Mouse (Mus musculus) brown adipose tissue, adult 24 weeks (tissue): Measurements from ENCODE around the gene Ly86. TPM values are rescaled to one million over a fixed set of nuclear protein-coding genes. Genes with fewer than 3 reads are reported as not detected.

Experiments
- H3K27ac ChIP-seq: fragments of 200-500 bp; replicated peaks from 2 replicates; pipeline ENCODE4 v1.5.1; 2012; ENCODE audit warnings: low read depth, mild to moderate bottlenecking, low read length
- H3K4me1 ChIP-seq: fragments of 200-500 bp; 2 replicates; pipeline ENCODE4 v1.6.1; 2012; ENCODE audit warnings: low read length, mixed read lengths; ENCODE audit not compliant: control insufficient read depth, insufficient read depth, insufficient read length
- H3K4me3 ChIP-seq: fragments of 200-500 bp; 2 replicates; pipeline ENCODE4 v1.5.1; 2012; ENCODE audit warnings: low read depth, mild to moderate bottlenecking, low read length, moderate library complexity; ENCODE audit not compliant: insufficient read depth
- polyA plus RNA-seq: library from polyadenylated mRNA; stranded (reverse); fragments of >200 nt; gene quantifications from 2 replicates; pipeline ENCODE4 v1.2.4, GENCODE M21; 2012; ENCODE audit not compliant: missing spikeins, insufficient read depth, insufficient read length

The Ly86 gene
- polyA plus RNA-seq, 1 experiment = 8.7 TPM

DNA sequence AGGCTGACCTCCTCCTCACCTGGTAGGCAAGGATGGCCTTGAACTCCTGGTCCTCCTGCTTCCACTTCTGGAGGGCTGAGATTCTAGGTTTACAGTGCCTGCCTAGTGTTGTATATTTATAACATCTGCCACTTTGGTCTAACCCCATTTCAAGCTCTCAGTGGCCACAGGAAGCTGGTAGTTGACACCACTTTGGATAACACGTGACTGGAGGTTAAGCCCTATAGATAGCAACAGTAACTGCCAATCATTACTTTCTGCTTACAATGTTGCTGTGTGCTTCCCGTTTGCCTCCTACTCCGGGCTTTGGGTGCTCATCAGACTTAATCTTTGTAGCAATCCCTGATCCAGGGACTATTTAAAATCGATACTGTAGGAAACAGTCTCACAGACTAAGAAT, 87.6 kb downstream of the Ly86 start:
- Histone ChIP-seq H3K4me1 (peaks cover 3% of the 10 kb centered on the region; the same call in 1 of the 2 replicates), H3K4me3 (no peak overlapping the region), H3K27ac (no peak overlapping the region)

DNA sequence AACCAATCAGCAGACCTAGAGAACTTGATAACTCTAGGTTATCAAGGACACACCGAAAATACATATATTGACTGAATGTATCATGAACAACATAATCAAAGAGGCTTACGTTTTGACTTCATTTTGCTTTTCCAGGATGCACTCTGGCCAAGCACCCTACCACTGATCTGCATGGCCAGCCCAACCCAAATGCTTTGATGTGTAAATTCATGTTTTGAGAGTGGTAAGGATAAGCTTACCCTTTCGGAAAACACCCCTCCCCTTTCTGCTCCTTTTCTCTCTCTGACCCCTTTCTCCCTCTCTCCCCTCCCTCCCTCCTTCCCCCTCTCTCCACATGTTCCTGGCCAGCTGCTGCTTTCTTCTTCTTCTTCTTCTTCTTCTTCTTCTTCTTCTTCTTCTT, 88.1 kb downstream of the Ly86 start:
- peaks cover 3% of the 10 kb centered on the region; the same call in 1 of the 2 replicates for H3K4me1 ChIP-seq
- H3K27ac ChIP-seq = no peak overlapping the region
- H3K4me3 ChIP-seq = no peak overlapping the region

DNA sequence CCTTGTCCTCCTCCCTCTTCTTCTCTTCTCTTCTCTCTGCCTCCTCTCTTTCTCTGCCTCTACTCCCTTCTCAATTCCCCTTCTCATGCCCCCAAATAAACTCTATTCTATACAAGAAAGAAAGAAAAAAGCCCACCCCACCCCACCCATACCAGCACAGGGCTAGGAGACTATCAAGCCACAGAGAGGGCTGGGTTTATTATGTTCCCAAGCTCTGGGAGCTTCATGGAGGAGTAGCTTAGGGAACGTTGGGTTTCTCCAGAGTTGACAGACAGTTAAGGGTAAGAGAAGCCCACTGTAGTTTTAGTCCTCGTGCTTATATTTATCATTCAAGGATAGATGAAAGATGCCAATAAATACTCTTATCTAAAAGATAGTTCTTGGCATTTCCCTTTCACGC, 88.7 kb downstream of the Ly86 start:
- peaks cover 3% of the 10 kb centered on the region; the same call in 1 of the 2 replicates for H3K4me1 ChIP-seq
- peak overlapping the region; percentile 42; the same call in 1 of the 2 replicates for H3K27ac ChIP-seq
- H3K4me3 ChIP-seq = no peak overlapping the region

DNA sequence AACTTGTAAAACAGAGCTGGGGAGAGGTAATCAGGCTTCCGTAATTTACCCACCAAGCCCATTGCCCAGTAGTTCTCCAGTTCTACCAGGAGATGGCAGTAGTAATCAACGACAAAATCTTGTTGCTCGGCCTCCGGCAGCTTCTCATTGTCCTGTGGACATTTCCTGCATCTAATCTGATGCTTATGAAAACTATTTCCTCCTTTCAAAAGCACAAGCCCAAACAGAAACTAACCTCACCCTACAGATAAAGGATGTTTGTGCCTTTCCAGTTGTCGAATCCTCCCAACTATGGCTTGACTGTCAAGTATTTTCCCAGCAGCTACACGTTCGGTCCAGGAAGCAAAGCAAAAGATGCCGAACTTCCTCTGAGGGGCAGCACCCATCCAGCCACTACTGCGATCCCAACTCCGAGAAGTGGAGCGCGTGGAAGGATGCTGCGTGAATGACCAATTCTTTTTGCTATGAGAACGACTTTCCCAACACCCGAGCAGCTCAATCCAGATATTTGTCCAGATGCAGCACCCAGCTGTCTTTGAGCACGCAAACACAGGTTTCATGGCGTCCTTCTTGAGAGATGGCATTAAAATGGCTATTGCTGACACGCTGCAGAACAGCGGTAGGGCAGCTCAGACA, 89.2 kb downstream of the Ly86 start:
- Histone ChIP-seq H3K27ac (peak overlapping the region; percentile 97), H3K4me1 (peaks cover 5% of the 10 kb centered on the region; the same call in 1 of the 2 replicates), H3K4me3 (peak overlapping the region; percentile 56)

DNA sequence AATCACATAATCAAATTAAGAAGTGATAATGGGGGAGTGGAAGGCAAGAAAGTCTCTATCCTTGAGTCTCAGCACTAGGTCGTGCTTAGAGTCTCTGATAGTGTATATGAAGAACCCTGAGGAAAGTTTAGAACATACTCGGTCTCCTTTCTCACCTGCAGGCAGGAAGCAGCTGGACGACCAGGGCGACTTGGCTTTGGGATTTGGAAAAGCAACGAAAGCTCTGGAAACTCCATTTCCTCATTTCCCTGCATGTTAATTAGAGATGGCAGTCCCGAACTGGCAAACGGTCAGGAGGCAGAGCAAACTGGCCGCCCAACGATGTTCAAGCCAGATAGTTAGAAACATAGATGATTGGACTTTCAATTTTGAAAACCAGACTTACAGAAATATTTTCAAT, 89.8 kb downstream of the Ly86 start:
- Histone ChIP-seq H3K4me3 (peak overlapping the region; percentile 56), H3K27ac (peak overlapping the region; percentile 97), H3K4me1 (peaks cover 6% of the 10 kb centered on the region; the same call in 1 of the 2 replicates)

DNA sequence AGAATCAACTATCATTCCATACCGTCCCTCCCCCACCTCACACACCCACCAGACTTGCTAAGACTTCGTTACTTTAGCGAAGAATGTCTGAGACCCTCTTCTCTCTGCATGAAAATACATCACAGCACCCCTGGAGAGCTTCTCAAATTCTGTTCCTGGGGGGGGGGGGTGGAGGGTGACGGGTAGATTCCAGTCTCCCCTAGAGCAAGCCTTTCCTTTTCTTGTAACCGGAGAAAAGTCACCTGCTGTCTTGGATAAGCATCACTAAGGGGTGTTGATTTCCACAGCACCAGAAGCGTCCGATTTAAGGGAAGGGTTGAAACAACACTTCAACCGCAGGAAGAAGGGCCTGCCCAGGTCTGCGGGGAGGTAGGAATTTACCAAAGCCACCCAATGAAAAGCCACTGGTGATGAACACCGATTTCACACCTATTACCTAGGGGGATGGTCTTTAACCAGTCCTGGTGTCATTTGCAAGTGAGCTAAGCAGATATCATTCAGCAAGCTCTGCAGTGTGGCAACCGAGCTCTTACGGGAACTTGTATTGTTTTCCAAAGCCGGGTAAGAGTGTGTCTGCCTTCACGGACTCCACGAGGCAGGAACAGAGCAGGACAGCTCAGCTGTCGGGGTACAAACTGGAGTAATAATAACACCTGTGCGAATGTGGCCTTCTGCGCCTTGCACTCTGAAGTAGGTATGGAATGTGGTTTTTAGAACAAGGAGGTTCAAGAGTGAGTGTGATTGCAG, 91.4 kb downstream of the Ly86 start:
- no peak overlapping the region for H3K27ac ChIP-seq
- H3K4me1 ChIP-seq = peaks cover 18% of the 10 kb centered on the region; the same call in 1 of the 2 replicates
- no peak overlapping the region for H3K4me3 ChIP-seq

DNA sequence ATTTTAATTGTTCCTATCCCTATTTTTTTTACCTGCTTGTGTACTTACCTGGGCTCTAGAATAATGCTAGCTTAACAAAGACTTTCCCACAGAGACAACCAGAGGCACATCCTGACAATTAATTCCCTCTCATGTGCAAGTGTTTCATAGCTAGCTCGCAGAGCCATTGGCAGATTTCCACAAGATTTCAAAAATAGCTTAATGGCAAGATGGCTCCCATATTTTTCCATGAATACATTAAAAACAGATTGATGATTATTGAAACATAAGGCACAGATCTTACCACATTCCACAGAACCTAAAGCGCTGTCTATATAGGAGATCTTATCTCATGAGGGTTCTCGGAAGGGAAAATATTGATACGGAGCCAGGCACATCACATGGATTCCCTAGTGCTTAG, 93.8 kb downstream of the Ly86 start:
- Histone ChIP-seq H3K27ac (peak overlapping the region; percentile 28; the same call in 1 of the 2 replicates), H3K4me3 (no peak overlapping the region)

DNA sequence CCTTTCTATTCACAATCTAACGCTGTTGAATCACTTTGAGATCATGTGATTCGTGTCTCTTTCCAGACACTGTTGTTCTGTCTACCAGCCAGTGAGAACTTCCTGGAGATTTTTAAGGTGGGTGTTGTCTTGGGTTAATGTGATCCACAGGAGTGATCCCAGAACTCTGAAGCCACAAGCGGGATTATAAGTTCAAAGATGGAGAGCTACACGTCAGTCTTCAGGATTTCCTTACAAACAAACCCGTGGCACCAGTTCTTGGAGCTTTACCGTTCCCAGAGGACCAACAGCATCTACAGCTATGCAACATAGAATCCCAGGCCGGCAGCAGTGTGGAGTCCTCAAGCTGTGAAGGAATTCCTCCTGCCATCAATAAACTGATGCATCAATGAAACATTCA, 94.5 kb downstream of the Ly86 start:
- Histone ChIP-seq H3K4me3 (no peak overlapping the region), H3K27ac (peak overlapping the region; percentile 60), H3K4me1 (peaks cover 25% of the 10 kb centered on the region; the same call in 1 of the 2 replicates)

More for the DNA sequence above, 93.8 kb downstream of the Ly86 start:
- H3K4me1 ChIP-seq = peaks cover 25% of the 10 kb centered on the region; the same call in 1 of the 2 replicates

DNA sequence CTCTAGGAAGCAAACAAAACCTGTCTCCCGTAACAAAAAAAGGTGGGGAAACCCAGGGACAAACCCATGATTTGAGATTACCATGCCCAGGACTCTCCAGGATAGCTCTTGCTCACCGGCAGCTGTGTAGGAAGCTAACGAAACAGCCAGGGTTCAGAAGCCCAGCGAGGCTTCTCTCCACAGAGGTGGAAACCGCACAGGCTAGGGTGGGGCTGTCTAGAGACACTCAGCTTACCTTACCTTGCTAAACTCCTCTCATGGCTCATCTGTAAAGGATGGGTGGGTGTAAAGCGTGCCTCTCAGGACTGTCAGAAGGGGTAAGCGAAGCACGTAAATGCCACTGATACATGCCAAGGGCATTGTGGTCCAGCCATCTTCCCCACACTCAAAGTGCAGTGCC, 94.9 kb downstream of the Ly86 start:
- no peak overlapping the region for H3K4me3 ChIP-seq
- H3K27ac ChIP-seq = peak overlapping the region; percentile 60

DNA sequence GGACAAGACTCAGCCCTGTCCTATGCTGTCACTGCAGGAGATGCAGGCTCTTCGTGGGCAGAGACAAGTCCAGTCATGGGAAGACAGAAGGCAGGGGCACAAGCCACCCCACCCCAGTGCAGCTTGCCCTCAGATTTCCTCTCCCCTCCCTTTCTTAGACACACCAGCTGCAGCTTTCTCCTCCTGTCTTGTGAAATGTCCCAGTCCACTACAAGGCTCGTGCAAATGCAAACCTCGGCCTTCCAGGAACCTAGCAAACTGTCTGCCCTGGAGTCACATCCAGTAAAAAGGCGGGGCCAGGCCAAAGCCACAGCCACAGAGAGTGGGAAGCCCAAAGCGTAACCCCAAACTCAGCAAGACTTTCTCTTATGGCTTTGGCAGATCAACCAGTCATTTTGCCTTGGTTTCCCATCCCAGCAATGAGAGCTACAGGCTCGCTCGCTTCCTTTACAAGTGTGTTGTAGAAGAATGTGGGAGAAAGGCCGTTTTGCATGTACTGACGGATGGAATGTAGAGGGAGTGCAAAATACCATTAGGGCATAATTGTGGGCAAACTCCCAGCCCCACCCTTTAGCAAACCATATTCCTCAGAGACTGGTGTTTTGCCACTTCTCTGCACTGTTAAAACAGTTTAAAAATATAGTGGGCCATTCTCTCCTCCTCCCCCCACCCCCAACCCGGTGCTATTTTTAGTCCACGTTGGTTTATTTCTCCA, 95.7 kb downstream of the Ly86 start:
- Histone ChIP-seq H3K4me1 (peaks cover 23% of the 10 kb centered on the region; the same call in 1 of the 2 replicates), H3K27ac (0 out of 2 replicates have a peak overlapping the region, but pooled peaks have one; percentile 32), H3K4me3 (no peak overlapping the region)

More for the DNA sequence above, 94.9 kb downstream of the Ly86 start:
- H3K4me1 ChIP-seq = peaks cover 25% of the 10 kb centered on the region; the same call in 1 of the 2 replicates

DNA sequence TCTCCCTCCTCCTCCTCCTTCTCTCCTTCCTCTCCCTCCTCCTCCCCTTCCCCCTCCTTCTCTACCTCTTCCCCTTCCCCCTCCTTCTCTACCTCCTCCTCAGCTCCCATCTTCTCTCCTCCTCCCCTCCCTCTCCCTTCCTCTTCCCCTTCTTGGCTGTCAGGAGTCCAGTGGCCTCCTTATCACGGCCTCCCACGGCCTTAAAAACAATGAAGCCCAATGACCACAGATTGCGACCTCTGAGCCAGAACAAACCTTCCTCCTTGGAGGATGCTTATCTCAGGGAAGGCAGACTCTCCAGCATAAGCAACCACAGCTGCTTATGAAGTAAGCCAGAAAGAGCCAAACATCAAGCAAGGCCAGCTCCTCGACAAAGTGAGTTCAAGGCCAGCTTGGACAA, 97.0 kb downstream of the Ly86 start:
- 0 out of 2 replicates have a peak overlapping the region, but pooled peaks have one; percentile 7 for H3K27ac ChIP-seq
- H3K4me1 ChIP-seq = peaks cover 23% of the 10 kb centered on the region
- H3K4me3 ChIP-seq = no peak overlapping the region

DNA sequence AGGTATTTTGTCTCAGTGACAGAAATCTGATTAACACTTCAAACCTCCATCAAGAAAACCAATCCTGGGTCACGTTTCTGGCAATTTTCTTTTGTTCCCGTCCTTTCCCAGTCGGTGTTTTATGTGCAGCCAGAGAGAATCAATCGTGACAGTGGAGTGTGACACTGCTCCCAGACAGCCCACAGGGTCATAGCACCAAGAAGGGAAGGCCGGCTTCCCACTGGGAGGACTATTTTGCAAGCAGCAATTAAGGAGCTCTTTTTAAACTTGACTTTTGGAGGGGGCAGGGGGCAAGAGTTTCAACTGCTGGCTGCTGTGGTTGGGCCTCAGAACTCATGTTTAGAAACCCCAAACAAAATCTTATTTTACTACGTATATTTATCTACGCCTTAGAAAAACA, 97.5 kb downstream of the Ly86 start:
- H3K4me3 ChIP-seq = no peak overlapping the region
- H3K4me1 ChIP-seq = peaks cover 27% of the 10 kb centered on the region
- H3K27ac ChIP-seq = 0 out of 2 replicates have a peak overlapping the region, but pooled peaks have one; percentile 27

DNA sequence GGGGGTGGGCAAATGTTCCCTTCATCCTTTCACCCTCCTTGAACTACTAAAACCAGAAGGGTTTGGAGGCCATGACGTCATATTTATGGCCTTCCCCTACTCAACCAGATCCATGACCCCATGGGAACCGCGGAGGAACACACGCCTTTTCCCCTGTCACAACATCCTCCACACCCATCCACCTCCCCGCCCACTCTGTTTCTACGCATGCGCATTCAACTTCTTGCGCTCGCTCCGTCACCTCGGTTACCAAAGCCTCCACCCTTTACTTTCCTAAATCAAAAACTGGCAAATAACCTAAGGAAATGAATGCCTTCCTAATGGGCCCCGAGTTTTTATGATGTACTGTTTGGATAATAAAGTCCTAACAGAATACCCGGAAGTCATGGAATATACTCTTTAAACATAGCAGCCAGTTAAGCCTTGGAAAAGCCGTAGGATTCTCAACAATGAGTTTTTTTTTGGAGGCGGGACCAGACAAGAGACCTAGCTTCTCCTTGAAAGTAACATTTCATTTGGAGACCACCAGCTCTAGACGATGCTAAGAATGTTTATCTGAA, 101.8 kb downstream of the Ly86 start:
- peaks cover 10% of the 10 kb centered on the region for H3K4me1 ChIP-seq
- peak overlapping the region; percentile 79 for H3K27ac ChIP-seq
- no peak overlapping the region for H3K4me3 ChIP-seq

DNA sequence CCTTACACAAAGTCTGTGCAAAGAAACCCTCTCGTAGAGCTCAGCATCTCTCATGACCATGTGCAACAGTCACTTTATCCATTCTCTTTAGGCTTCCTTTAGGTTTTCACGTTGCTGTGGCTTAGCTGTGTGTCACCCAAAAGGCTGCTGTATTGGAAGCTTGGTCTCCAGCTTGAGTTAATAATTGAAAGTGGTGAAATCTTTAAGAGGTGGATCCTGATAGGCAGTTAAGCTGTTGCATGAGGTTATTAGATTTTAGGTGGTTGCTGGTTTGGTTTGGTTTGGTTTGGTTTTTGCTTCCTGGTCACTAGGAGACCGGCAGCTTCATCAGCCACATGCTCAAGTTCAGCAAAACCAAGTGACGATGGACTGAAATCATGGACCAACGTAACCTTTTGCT, 106.0 kb downstream of the Ly86 start:
- no peak overlapping the region for H3K4me3 ChIP-seq

DNA sequence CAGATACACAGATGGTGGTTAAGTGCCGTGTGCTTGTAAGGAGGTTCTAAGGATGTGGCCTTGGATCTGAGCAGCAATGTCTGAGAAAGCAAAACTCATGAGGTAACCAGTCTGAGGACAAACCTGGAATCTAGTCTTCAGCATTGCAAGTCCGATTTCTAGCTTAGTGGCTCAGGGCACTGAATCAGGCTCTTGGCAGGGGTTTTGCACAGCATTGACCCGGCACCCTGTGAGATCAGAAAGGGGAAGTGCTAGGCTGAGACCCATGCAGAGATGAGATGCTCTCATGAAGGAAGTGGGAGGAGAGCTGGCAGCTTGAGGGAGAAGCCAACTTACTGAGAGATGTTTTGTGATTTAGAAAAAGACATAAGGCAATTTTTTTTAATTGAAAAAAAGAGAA, 106.5 kb downstream of the Ly86 start:
- Histone ChIP-seq H3K4me1 (peaks cover 17% of the 10 kb centered on the region), H3K4me3 (no peak overlapping the region)

More for the DNA sequence above, 106.0 kb downstream of the Ly86 start:
- Histone ChIP-seq H3K27ac (no peak overlapping the region), H3K4me1 (peaks cover 17% of the 10 kb centered on the region)

More for the DNA sequence above, 106.5 kb downstream of the Ly86 start:
- H3K27ac ChIP-seq = no peak overlapping the region
